Mouse (Mus musculus) heart, embryonic 15.5 days (tissue): ENCODE data around the gene Gm10277. TPM values are rescaled to one million over a fixed set of nuclear protein-coding genes. Genes with fewer than 3 reads are reported as not detected.
A peak's percentile ranks its signal among the peaks of the same experiment; 100 is the strongest.

Experiments
- ATAC-seq: fragments of 200-750 bp; cut with Nextera tagmentation; replicated peaks from 2 replicates; pipeline ENCODE4 v1.8.0; 2017; ENCODE audit warnings: low read depth, moderate TSS enrichment; ENCODE audit not compliant: insufficient number of reproducible peaks, insufficient read depth, low FRiP score
- H3K27ac ChIP-seq: fragments of 300-500 bp; sonication (generic); 2 replicates; pipeline ENCODE4 v1.5.1; 2015; ENCODE audit warnings: mild to moderate bottlenecking, inconsistent platforms
- H3K27me3 ChIP-seq: fragments of 300-500 bp; sonication (generic); 2 replicates; pipeline ENCODE4 v1.6.1; 2015; ENCODE audit warnings: inconsistent platforms
- H3K36me3 ChIP-seq: fragments of 300-500 bp; sonication (generic); 2 replicates; pipeline ENCODE4 v1.6.1; 2015; ENCODE audit warnings: mild to moderate bottlenecking, inconsistent platforms
- H3K4me1 ChIP-seq: fragments of 300-500 bp; sonication (generic); replicated peaks from 2 replicates; pipeline ENCODE4 v1.6.1; 2015; ENCODE audit warnings: inconsistent platforms
- H3K4me2 ChIP-seq: fragments of 300-500 bp; sonication (generic); 2 replicates; pipeline ENCODE4 v1.6.1; 2015; ENCODE audit warnings: inconsistent platforms, mild to moderate bottlenecking, moderate library complexity
- H3K4me3 ChIP-seq: fragments of 300-500 bp; sonication (generic); 2 replicates; pipeline ENCODE4 v1.5.1; 2015; ENCODE audit warnings: mild to moderate bottlenecking, inconsistent platforms
- H3K9ac ChIP-seq: fragments of 300-500 bp; sonication (generic); 2 replicates; pipeline ENCODE4 v1.6.1; 2015; ENCODE audit warnings: mild to moderate bottlenecking, inconsistent platforms
- H3K9me3 ChIP-seq: fragments of 300-500 bp; sonication (generic); replicated peaks from 2 replicates; pipeline ENCODE4 v1.6.1; 2016; ENCODE audit warnings: inconsistent platforms
- WGBS: fragments of 180-500 bp; shearing (Covaris S2); methylation state at CpG from one replicate; pipeline ENCODE4 v1.1.7; 2015; ENCODE audit warnings: mixed read lengths; 5-methylcytosine and 5-hydroxymethylcytosine counted together
- polyA plus RNA-seq: library from polyadenylated mRNA; unstranded; fragments of >200 nt; fragmentation: Nextera tagmentation; extraction: Ambion mirVana; gene quantifications from 2 replicates; pipeline ENCODE4 v1.2.1, GENCODE M21; 2015

The Gm10277 gene
- polyA plus RNA-seq = 0.93 and 1.4 TPM in 2 replicates

DNA sequence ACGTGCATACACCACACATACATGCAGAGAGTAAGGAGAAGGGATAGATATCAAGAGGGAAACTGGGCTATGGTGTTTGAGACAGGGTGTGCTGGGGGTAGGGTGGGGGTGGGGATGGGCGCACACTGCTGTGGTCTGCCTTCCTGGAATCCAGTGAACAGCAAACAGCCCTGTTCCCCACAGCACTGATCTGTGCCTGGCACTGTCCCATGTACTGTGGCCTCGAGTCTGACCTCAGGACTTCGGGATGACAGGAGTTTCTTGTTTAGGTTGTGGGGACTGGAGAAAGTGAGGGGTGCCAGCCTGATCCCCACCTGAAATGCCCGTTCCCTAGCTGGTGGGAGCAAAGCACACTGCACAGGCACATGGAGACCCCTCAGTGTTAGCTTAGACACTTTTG lies at the start of gene Gm10277:
Gene Gm10277, minus strand, starts transcription at position 41 of the 400 bp plus-strand sequence.
- Histone ChIP-seq H3K9ac (0 out of 2 replicates have a peak within 1 kb of the TSS, but pooled peaks have one; percentile 19), H3K4me3 (no peak within 1 kb of the TSS), H3K36me3 (no peaks in the 10 kb centered on the region), H3K9me3 (no peaks in the 10 kb centered on the region), H3K27ac (peak within 1 kb of the TSS; percentile 93), H3K27me3 (no peaks in the 10 kb centered on the region), H3K4me1 (peaks cover 74% of the 10 kb centered on the region), H3K4me2 (no peak within 1 kb of the TSS)
- WGBS = 78% methylated on average over 5 of the region's 5 CpGs
- no peak for ATAC-seq

DNA sequence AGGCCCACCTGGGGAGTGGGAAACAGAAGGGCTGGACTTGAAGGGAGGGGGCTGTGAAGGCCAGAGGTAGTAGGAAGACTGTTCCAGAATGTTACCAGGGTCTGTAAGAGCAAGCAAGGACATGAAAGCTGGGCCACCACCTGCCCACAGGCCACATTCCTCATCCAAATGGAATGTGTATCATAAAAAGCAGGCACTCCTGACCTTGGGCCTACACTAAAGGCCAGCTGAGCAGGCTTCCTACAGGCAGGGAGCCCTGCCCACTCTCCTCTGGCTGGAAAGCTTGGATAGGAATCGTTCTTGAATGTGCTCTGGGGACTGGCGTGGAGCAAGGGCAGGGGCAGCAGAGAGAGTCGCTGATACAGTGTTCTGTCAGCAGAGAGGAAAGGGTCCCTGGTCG lies 49.2 kb upstream of the Gm10277 start:
- no peak overlapping the region for H3K9ac ChIP-seq
- peak; percentile 76 for ATAC-seq
- H3K4me1 ChIP-seq = peaks cover 18% of the 10 kb centered on the region
- no peaks in the 10 kb centered on the region for H3K27me3 ChIP-seq
- no peak overlapping the region for H3K4me3 ChIP-seq
- H3K4me2 ChIP-seq = no peak overlapping the region
- peaks cover 79% of the 10 kb centered on the region for H3K36me3 ChIP-seq
- no peaks in the 10 kb centered on the region for H3K9me3 ChIP-seq
- peak overlapping the region; percentile 81 for H3K27ac ChIP-seq
- 24% methylated on average over 4 of the region's 4 CpGs for WGBS

DNA sequence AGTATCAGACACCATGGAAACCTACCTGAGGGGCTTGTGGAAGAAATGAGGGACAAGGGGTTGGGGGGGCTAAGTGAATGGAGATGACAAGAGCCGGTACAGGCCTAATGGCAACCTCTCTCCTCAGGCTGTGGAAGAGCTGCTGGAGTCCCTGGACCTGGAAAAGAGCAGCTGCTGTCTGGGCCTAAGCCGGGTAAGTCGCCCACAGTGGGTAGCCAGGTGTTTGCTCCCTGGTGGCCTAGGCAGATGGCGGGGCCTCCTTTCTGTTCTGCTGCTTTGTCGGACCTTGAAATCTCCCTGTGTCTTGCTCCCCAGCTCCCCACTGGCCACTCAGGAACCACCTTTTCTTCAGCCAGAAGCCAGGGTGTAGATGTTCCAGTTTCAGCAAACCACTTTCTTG lies 48.7 kb upstream of the Gm10277 start:
- no peak overlapping the region for H3K4me3 ChIP-seq
- no peaks in the 10 kb centered on the region for H3K9me3 ChIP-seq
- peaks cover 18% of the 10 kb centered on the region for H3K4me1 ChIP-seq
- H3K27ac ChIP-seq = peak overlapping the region; percentile 81
- H3K9ac ChIP-seq = no peak overlapping the region
- 71% methylated on average over 5 of the region's 5 CpGs for WGBS
- no peaks in the 10 kb centered on the region for H3K27me3 ChIP-seq
- ATAC-seq = no peak
- H3K36me3 ChIP-seq = peaks cover 78% of the 10 kb centered on the region
- H3K4me2 ChIP-seq = no peak overlapping the region

DNA sequence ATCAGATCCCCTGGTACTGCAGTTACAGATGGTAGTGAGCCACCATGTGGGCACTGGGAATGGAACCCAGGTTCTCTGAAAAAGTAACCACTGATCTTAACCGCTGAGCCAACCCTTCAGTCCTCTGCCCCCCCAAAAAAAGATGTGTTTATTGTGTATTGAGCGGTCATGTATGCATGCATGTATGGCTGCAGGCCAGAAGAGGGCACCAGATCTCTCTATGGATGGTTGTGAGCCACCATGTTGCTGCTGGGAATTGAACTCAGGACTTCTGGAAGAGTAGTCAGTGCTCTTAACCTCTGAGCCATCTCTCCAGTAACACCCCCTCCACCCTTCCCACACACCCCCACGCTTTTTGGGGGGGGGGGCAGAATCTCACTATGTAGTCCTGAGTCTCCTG lies 47.6 kb upstream of the Gm10277 start:
- ATAC-seq = no peak
- no peak overlapping the region for H3K4me3 ChIP-seq
- no peak overlapping the region for H3K4me2 ChIP-seq
- H3K27ac ChIP-seq = 0 out of 2 replicates have a peak overlapping the region, but pooled peaks have one; percentile 81
- H3K9ac ChIP-seq = no peak overlapping the region
- H3K4me1 ChIP-seq = peaks cover 18% of the 10 kb centered on the region
- 87% methylated on average over 3 of the region's 3 CpGs for WGBS
- no peaks in the 10 kb centered on the region for H3K27me3 ChIP-seq
- peaks cover 80% of the 10 kb centered on the region for H3K36me3 ChIP-seq
- H3K9me3 ChIP-seq = no peaks in the 10 kb centered on the region

DNA sequence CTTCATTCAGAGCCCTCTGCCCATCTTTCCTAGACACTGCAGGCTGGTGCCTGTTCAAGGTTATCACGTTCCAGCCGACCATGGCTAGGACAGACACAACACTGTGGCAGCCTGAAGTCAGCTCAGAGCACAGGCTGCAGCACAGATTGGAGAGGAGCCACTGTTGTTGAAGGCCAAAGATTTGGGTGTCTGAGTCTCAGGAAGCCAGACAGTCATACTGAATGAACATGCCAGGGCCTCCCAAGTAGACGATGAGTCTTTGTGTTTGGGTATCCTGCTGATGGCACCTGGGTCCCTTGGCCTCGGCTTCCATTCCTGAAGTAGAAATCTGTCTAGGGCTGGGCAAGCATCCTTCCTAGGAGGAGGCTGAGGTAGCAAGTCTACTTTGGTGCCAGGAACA lies 45.0 kb upstream of the Gm10277 start:
- H3K4me2 ChIP-seq = no peak overlapping the region
- no peak overlapping the region for H3K27ac ChIP-seq
- no peaks in the 10 kb centered on the region for H3K27me3 ChIP-seq
- no peaks in the 10 kb centered on the region for H3K9me3 ChIP-seq
- peaks cover 18% of the 10 kb centered on the region for H3K4me1 ChIP-seq
- WGBS = 65% methylated on average over 4 of the region's 4 CpGs
- H3K36me3 ChIP-seq = peaks cover 89% of the 10 kb centered on the region
- no peak overlapping the region for H3K4me3 ChIP-seq
- no peak overlapping the region for H3K9ac ChIP-seq
- ATAC-seq = no peak

DNA sequence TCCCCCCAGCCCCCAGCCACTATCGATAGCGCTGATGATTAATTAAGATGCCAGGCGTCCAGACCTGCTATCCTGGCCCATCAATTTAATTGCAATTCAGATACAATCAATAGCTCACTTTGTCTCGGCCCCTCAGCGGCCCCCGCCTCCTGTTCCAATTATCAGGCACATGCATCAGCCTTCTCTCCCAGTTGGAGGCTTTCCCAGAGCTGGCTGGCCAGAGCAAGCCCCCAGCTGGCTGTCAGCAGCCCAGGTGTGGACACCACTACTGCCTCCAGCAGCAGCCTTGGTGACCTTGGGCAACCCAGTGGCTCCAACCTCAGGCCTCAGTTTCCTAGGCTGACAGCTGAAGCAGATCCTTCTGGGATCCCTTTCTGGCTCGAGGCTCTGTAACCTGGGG lies 43.3 kb upstream of the Gm10277 start:
- Histone ChIP-seq H3K36me3 (peaks cover 95% of the 10 kb centered on the region), H3K9ac (no peak overlapping the region), H3K9me3 (no peaks in the 10 kb centered on the region), H3K4me2 (no peak overlapping the region), H3K27me3 (no peaks in the 10 kb centered on the region), H3K27ac (no peak overlapping the region), H3K4me3 (no peak overlapping the region), H3K4me1 (peaks cover 11% of the 10 kb centered on the region)
- ATAC-seq = no peak
- WGBS = 70% methylated on average over 7 of the region's 7 CpGs

DNA sequence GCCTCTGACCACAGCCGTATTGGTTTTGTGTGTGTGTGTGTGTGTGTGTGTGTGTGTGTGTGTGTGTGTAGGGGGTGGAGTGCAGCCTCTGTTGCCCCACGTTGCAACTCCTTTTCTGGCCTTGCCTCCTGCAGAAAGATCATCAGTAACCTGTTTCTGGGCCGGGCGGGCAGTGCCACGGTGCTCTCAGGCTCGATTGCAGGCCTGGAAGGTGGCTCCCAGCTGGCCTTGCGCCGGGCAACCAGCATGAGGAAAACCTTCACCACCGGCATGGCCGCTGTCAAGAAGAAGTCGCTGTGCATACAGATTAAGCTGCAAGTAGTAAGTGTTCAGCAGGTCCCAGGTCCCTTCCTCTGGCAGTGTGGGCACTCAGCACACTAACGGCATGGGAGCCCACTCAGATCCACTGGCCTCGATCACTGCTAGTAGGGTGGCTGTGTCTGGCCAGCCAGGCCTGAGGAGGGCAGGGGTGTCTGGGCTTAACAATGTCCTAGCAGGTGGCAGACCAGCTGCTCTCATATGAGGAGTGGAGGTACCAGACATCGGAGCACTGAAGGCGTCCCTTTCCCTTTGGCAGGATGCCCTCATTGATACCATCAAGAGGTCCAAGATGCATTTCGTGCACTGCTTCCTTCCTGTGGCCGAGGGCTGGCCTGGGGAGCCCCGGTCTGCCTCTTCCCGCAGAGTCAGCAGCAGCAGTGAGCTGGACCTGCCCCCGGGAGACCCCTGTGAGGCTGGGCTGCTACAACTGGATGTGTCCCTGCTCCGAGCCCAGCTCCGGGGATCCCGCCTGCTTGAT lies 41.7 kb upstream of the Gm10277 start:
- no peaks in the 10 kb centered on the region for H3K27me3 ChIP-seq
- no peak overlapping the region for H3K27ac ChIP-seq
- no peak for ATAC-seq
- peaks cover 14% of the 10 kb centered on the region for H3K4me1 ChIP-seq
- H3K4me2 ChIP-seq = no peak overlapping the region
- peaks cover 96% of the 10 kb centered on the region for H3K36me3 ChIP-seq
- H3K9me3 ChIP-seq = no peaks in the 10 kb centered on the region
- WGBS = 77% methylated on average over 23 of the region's 23 CpGs
- no peak overlapping the region for H3K4me3 ChIP-seq
- H3K9ac ChIP-seq = no peak overlapping the region

DNA sequence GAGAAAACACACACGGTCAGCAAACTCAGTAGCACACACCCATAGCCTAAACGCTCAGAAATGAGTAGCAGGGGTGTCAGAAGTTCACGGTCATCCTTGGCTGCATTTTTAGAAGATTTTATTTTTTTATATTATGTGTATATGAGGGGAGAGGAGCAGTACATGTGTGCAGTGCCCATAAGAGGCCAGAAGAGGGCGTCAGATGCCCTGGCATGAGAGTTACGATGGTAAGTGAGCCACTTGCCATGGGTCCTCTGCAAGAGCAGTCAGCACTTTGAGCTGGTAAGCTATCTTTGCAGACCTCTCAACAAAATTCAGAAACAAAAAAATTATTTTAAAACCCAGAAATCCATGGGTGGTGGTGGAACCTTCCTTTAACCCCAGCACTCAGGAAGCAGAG lies 40.6 kb upstream of the Gm10277 start:
- 87% methylated on average over 5 of the region's 5 CpGs for WGBS
- peaks cover 14% of the 10 kb centered on the region for H3K4me1 ChIP-seq
- no peak overlapping the region for H3K4me2 ChIP-seq
- no peak overlapping the region for H3K27ac ChIP-seq
- H3K4me3 ChIP-seq = no peak overlapping the region
- no peaks in the 10 kb centered on the region for H3K27me3 ChIP-seq
- no peaks in the 10 kb centered on the region for H3K9me3 ChIP-seq
- no peak overlapping the region for H3K9ac ChIP-seq
- peaks cover 96% of the 10 kb centered on the region for H3K36me3 ChIP-seq
- ATAC-seq = no peak

DNA sequence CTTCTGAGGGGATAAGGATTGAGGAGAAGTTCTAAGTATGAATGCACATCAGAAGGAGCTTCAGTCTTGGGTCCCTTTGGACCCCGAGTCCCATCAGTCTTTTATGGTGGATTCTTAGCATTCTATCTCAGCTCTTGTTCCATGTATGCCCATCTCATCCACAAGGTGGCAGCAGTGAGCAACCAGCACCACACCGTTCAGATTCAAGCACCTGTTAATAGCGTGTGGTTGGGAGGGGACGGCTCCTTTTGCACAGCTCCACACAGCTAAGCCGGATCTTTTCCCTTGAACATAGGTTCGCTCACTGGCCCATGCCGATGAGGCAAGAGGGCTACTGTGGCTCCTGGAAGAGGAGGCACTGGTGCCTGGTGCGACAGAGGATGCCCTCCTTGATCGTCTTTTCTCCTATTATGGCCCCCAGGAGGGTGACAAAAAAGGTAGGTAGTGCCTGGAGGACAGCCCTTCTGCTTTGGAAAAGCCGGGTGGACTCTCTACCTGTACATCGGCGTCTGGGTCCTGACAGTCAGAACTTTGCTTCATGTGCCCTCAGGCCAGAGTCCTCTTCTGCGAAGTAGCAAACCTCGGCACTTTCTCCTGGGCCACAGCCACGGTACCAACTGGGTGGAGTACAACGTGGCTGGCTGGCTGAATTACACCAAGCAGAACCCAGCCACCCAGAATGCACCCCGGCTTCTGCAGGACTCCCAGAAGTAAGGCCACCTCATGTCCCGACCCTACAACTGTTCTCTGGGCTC lies 39.9 kb upstream of the Gm10277 start:
- ATAC-seq = no peak
- 57% methylated on average over 18 of the region's 18 CpGs for WGBS

DNA sequence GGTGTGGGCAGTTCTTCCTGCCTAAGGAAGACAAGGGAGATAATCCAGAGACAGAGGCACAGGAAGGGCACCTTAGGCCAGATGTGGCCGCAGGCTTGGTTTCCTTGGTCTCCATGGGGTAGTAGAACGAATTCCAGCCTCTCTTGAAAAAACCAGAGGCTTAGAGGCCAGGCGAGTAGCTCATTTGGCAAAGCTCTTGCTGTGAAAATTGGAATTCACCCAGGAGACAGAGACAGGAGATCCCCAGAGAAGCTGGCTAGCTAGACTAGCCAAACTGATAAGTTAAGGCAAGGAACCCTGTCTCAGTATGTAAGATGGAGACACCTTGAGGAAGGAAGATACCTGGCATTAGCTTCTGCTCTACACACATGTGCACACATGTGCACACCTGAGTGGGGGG lies 38.8 kb upstream of the Gm10277 start:
- H3K4me2 ChIP-seq = no peak overlapping the region
- H3K9ac ChIP-seq = no peak overlapping the region
- H3K27ac ChIP-seq = peak overlapping the region; percentile 26; the same call in 1 of the 2 replicates
- WGBS = 38% methylated on average over 3 of the region's 3 CpGs
- peaks cover 93% of the 10 kb centered on the region for H3K36me3 ChIP-seq
- no peak overlapping the region for H3K4me3 ChIP-seq
- H3K9me3 ChIP-seq = no peaks in the 10 kb centered on the region
- H3K27me3 ChIP-seq = no peaks in the 10 kb centered on the region
- H3K4me1 ChIP-seq = peaks cover 14% of the 10 kb centered on the region
- ATAC-seq = no peak

More for the DNA sequence above, 39.9 kb upstream of the Gm10277 start:
- no peaks in the 10 kb centered on the region for H3K27me3 ChIP-seq
- peaks cover 14% of the 10 kb centered on the region for H3K4me1 ChIP-seq
- no peak overlapping the region for H3K9ac ChIP-seq
- no peak overlapping the region for H3K27ac ChIP-seq
- H3K36me3 ChIP-seq = peaks cover 96% of the 10 kb centered on the region
- no peak overlapping the region for H3K4me2 ChIP-seq
- H3K9me3 ChIP-seq = no peaks in the 10 kb centered on the region
- no peak overlapping the region for H3K4me3 ChIP-seq

DNA sequence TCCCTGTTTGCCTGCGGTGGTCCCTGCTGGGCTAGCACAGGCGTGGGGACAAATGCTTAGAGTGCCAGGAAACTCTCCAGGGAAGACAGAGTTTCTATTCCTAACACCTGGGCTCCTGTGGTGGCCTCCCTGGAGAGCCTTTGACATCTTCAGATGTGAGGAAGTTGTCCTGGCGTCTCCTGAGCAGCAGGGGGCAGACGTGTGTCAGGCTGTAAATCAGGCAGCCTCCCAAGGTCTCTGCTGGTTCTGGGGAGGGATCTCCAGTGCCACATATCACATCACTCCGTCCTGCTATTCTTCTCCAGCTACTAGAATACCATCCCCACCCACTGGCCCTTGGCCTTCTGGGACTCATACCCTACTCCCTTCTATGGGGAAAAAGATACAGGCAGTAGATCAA lies 38.3 kb upstream of the Gm10277 start:
- Histone ChIP-seq H3K36me3 (peaks cover 93% of the 10 kb centered on the region), H3K27ac (peak overlapping the region; percentile 26; the same call in 1 of the 2 replicates), H3K9me3 (no peaks in the 10 kb centered on the region), H3K27me3 (no peaks in the 10 kb centered on the region), H3K4me3 (no peak overlapping the region), H3K4me1 (peaks cover 14% of the 10 kb centered on the region), H3K9ac (no peak overlapping the region), H3K4me2 (no peak overlapping the region)
- 6% methylated on average over 5 of the region's 5 CpGs for WGBS
- ATAC-seq = no peak
